Mouse (Mus musculus) intestine, embryonic 16.5 days (tissue): ENCODE measurements around the gene Dpysl5. TPM values are rescaled to one million over a fixed set of nuclear protein-coding genes. Genes with fewer than 3 reads are reported as not detected.

Experiments
- ATAC-seq: fragments of 200-750 bp; cut with Nextera tagmentation; 2 replicates; pipeline ENCODE4 v1.8.0; 2017; ENCODE audit warnings: moderate TSS enrichment, moderate library complexity
- H3K27ac ChIP-seq: fragments of 300-500 bp; sonication (generic); 2 replicates; pipeline ENCODE4 v1.5.1; 2014; ENCODE audit warnings: mild to moderate bottlenecking, low read length
- H3K27me3 ChIP-seq: fragments of 300-500 bp; sonication (generic); replicated peaks from 2 replicates; pipeline ENCODE4 v1.6.1; 2014; ENCODE audit warnings: low read length, control low read depth, mixed read lengths; ENCODE audit not compliant: control insufficient read depth, insufficient read depth
- H3K36me3 ChIP-seq: fragments of 300-500 bp; sonication (generic); 2 replicates; pipeline ENCODE4 v1.6.1; 2014; ENCODE audit warnings: low read length, control low read depth; ENCODE audit not compliant: control insufficient read depth, insufficient read depth
- H3K4me1 ChIP-seq: fragments of 300-500 bp; sonication (generic); 2 replicates; pipeline ENCODE4 v1.6.1; 2014; ENCODE audit warnings: low read length, control low read depth, mixed read lengths; ENCODE audit not compliant: control insufficient read depth, insufficient read depth
- H3K4me2 ChIP-seq: fragments of 300-500 bp; sonication (generic); 2 replicates; pipeline ENCODE4 v1.6.1; 2014; ENCODE audit warnings: low read depth, low read length, control low read depth
- H3K4me3 ChIP-seq: fragments of 300-500 bp; sonication (generic); 2 replicates; pipeline ENCODE4 v1.5.1; 2014; ENCODE audit warnings: mild to moderate bottlenecking, low read length
- H3K9ac ChIP-seq: fragments of 300-500 bp; sonication (generic); 2 replicates; pipeline ENCODE4 v1.6.1; 2014; ENCODE audit warnings: low read depth, low read length
- H3K9me3 ChIP-seq: fragments of 300-500 bp; sonication (generic); 2 replicates; pipeline ENCODE4 v1.6.1; 2016; ENCODE audit warnings: low read length, control low read depth; ENCODE audit not compliant: control insufficient read depth
- WGBS: fragments of 180-500 bp; shearing (Covaris S2); extraction: QIAGEN DNeasy Blood & Tissue Kit; methylation state at CpG from one replicate; pipeline ENCODE4 v1.1.7; 2014; 5-methylcytosine and 5-hydroxymethylcytosine counted together
- polyA plus RNA-seq: library from polyadenylated mRNA; unstranded; fragments of >200 nt; fragmentation: Nextera tagmentation; extraction: Ambion mirVana; gene quantifications from 2 replicates; pipeline ENCODE4 v1.2.1, GENCODE M21; 2015

The Dpysl5 gene
- polyA plus RNA-seq, 1 experiment from 2014 or later: 5.7 TPM

DNA sequence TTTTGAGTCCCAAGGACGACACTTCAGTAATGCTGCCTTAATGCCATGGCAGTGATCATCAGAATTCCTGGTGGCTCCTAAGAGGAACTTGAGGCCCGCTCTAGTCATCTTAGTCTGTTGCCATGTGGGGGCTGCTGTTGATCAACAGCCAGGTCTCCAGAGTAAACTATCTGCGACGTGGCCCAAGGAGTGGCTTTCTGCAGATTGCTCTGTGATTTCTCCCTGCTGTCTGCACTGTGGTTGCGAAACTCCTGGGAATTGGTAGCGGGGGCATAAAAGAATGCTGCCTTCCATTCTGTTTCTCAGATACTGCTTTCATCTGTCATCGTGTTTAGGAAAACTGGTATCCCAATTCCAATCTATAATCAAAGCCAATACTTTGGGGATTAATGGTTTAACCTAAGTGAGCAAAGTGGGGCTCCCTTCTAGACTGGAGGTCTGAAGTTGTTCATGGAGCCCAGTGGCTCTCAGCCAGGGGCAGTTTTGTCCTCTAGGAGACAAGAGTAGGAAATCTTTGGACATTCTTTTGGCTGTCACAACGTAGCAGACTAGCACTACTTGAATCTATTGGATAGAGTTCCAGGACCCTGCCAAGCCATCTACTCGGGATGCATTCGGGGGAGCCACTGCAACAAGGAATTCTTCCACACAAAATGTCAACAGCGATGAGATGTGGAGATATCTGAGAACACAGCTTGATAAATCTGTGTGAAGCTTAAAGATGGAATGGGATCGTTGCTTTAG, 91.5 kb downstream of the Dpysl5 start:
- Histone ChIP-seq H3K4me2 (no peak overlapping the region), H3K27me3 (no peaks in the 10 kb centered on the region), H3K36me3 (no peaks in the 10 kb centered on the region), H3K9ac (no peak overlapping the region), H3K4me1 (no peaks in the 10 kb centered on the region), H3K4me3 (no peak overlapping the region), H3K9me3 (no peaks in the 10 kb centered on the region), H3K27ac (no peak overlapping the region)
- WGBS: 64% methylated on average over 12 of the region's 12 CpGs
- ATAC-seq: no peak

DNA sequence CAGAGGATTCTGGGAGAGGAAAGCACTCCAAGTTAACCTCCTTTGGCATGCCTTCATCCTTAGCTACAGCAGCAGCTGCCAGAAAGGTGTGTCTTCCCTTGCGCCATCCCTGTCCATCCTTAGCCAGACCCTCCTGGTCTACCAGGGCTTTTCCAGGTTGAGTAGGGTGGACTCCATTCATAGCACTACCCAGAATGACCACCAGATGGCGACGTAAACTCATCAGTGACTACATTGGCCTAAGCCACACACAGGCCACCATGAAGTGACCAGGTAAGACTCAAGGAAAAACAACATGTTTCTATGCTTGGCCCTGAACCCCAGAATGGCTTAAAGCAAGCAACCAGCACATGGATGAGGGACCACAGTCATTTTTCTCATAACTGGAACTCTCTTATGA, 94.7 kb downstream of the Dpysl5 start:
- no peaks in the 10 kb centered on the region for H3K4me1 ChIP-seq
- H3K9ac ChIP-seq: no peak overlapping the region
- ATAC-seq: peak; percentile 56
- H3K9me3 ChIP-seq: no peaks in the 10 kb centered on the region
- no peaks in the 10 kb centered on the region for H3K36me3 ChIP-seq
- 10% methylated on average over 3 of the region's 3 CpGs for WGBS
- no peak overlapping the region for H3K4me2 ChIP-seq
- no peak overlapping the region for H3K27ac ChIP-seq
- no peaks in the 10 kb centered on the region for H3K27me3 ChIP-seq
- H3K4me3 ChIP-seq: no peak overlapping the region

DNA sequence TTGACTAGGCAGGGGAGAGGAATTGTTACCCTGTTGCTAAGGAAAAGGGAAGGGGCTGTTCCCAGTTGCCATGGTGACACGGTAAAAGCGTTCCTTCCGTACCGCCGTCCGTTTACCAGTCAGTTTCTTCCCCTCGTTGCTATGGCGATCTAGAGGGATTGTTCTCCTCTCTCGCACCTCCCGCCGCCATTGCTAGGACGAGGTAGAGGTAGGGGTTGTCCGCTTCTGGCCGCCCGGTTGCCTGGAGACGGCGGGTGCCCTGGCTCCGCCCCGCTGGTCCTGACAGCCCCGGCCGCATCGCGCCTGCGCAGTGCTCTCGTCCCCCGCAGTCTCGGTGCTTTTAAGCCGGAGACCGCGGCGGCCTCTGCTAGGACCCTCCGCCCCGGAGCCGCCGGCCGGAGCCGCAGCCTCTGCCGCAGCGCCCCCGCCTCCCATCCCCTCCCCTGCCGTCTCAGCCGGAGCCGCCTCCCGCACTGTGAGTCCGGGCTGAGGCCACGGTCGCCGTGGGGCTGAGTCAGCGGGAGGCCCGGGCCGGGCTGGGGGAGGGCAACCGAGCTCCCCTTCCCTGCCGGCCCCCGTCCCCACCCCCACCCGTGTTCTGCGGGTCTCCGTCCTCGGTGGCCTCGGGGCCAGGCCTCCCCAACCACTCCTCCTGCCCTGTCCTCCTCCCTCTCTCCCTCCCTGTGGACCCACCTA, 103.2 kb downstream of the Dpysl5 start, which contains the start of gene Mapre3:
TSS of gene Mapre3 (plus strand) at position 218 of the 696 bp plus-strand sequence.
- Histone ChIP-seq H3K9ac (peak within 1 kb of the TSS; percentile 79), H3K27me3 (0 out of 2 replicates have a peak, but pooled peaks cover 5% of the 10 kb centered on the region), H3K4me3 (peak within 1 kb of the TSS; percentile 84), H3K9me3 (no peaks in the 10 kb centered on the region), H3K27ac (no peak within 1 kb of the TSS), H3K36me3 (no peaks in the 10 kb centered on the region), H3K4me2 (peak within 1 kb of the TSS; percentile 87), H3K4me1 (peaks cover 17% of the 10 kb centered on the region; the same call in 1 of the 2 replicates)
- under 1% methylated on average over 50 of the region's 59 CpGs for WGBS
- ATAC-seq: peak; percentile 93

DNA sequence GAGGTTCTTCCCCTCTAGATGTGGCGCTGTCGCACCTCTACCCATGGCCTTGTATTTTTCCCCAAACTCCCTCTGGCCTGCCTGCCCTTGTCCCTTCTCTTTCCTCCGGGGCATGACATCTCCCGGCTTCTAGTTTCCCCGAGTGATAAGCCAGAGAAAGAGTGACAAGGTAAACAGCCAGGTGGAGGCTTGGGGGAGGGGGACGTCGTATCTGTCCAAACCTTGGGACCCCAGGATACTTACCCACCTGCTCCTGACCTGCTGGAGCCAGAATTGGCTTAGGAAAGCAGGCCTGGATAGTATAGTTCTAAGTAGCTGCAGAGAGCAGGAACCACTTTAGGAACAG, 103.7 kb downstream of the Dpysl5 start:
- no peak overlapping the region for H3K27ac ChIP-seq
- peak overlapping the region; percentile 84 for H3K4me3 ChIP-seq
- H3K4me1 ChIP-seq: peaks cover 17% of the 10 kb centered on the region; the same call in 1 of the 2 replicates
- whole genome bisulfite sequencing: 5% methylated on average over 7 of the region's 7 CpGs
- 0 out of 2 replicates have a peak, but pooled peaks cover 5% of the 10 kb centered on the region for H3K27me3 ChIP-seq
- H3K36me3 ChIP-seq: no peaks in the 10 kb centered on the region
- no peak for ATAC-seq
- peak overlapping the region; percentile 79 for H3K9ac ChIP-seq
- no peaks in the 10 kb centered on the region for H3K9me3 ChIP-seq
- H3K4me2 ChIP-seq: peak overlapping the region; percentile 87

DNA sequence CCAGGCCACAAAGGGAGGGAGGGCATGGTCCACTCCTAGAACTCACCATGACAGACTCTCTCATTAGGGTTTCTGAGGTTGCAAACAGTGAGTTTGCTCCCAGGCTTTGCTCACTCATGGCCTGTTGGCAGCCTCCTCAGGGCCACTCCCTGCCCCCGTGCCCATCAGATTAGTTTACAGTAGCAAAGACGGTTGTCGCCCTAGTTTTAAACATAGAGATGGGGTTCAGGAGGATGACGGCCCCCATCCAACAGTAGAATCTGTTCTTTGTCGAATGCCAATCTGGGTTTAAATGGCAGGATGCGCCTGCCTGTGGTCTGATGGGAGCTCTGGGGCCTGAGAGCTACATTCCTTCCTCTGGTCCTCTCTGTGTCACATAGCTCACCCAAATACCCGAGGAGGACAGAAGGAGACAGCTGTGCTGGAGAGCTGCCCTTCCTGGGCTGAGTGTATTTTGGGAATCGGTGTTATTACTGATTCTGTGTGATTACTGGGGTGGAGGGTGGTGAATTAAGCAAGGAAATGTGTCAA, 105.0 kb downstream of the Dpysl5 start:
- Histone ChIP-seq H3K9ac (no peak overlapping the region), H3K4me1 (peaks cover 17% of the 10 kb centered on the region; the same call in 1 of the 2 replicates), H3K27me3 (0 out of 2 replicates have a peak, but pooled peaks cover 5% of the 10 kb centered on the region), H3K27ac (no peak overlapping the region), H3K36me3 (no peaks in the 10 kb centered on the region), H3K9me3 (no peaks in the 10 kb centered on the region), H3K4me2 (no peak overlapping the region), H3K4me3 (no peak overlapping the region)
- ATAC-seq: no peak
- WGBS: 55% methylated on average over 8 of the region's 8 CpGs

DNA sequence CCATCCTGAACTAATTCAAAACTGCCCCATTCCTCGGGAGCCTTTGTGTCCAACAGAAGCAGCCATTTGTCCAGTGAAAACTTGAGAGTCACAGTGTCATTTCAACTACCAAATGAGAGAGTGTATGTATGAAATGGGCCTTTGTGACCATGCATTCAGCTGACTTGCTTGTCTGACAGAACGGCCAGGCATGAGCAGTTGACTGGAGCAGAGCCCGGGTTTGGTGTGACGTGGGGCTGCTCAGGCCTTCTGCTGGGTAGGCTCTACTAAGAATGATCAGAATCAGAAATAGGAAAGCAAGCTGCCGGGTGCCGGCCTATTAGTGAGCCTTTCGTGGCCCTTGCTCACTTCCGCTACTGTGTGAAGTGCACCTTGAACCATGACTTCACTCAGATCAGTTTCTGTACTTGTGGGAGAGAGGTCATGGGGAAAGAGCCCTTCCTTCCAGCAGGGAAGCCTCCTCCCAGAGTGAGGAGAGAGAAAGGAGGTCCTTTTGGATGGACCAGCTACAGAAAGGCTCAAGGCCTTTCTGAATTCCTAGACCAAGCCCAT, 107.5 kb downstream of the Dpysl5 start:
- H3K27ac ChIP-seq: no peak overlapping the region

DNA sequence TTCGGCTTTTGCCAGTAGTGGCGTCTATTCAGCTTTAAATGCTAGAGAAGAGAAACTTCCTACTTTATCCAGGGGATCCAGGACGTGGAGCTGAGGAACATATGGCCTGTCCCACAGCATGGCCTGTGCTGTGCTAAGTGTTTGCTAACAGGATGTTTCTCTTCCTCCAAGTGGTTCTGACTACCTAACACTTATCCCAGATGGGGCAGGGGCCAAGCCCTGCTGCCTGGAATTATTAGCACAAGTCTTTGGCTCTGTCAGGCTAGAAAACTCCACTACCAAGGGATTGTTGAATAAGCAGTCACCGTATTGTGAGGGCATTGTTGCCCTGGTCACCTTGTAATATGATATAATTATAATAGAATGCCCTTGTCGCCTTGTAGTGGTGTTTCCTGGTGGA, 111.3 kb downstream of the Dpysl5 start:
- H3K4me1 ChIP-seq: no peaks in the 10 kb centered on the region
- H3K36me3 ChIP-seq: no peaks in the 10 kb centered on the region
- no peak overlapping the region for H3K4me3 ChIP-seq
- H3K9ac ChIP-seq: no peak overlapping the region
- H3K9me3 ChIP-seq: no peaks in the 10 kb centered on the region
- 83% methylated on average over 5 of the region's 5 CpGs for WGBS
- no peak overlapping the region for H3K4me2 ChIP-seq
- H3K27me3 ChIP-seq: no peaks in the 10 kb centered on the region
- ATAC-seq: no peak
- H3K27ac ChIP-seq: no peak overlapping the region

More for the DNA sequence above, 107.5 kb downstream of the Dpysl5 start:
- Histone ChIP-seq H3K36me3 (no peaks in the 10 kb centered on the region), H3K4me1 (peaks cover 17% of the 10 kb centered on the region; the same call in 1 of the 2 replicates), H3K27me3 (no peaks in the 10 kb centered on the region), H3K9ac (no peak overlapping the region), H3K9me3 (no peaks in the 10 kb centered on the region), H3K4me3 (no peak overlapping the region), H3K4me2 (no peak overlapping the region)
- 83% methylated on average over 8 of the region's 8 CpGs for WGBS
- ATAC-seq: no peak

DNA sequence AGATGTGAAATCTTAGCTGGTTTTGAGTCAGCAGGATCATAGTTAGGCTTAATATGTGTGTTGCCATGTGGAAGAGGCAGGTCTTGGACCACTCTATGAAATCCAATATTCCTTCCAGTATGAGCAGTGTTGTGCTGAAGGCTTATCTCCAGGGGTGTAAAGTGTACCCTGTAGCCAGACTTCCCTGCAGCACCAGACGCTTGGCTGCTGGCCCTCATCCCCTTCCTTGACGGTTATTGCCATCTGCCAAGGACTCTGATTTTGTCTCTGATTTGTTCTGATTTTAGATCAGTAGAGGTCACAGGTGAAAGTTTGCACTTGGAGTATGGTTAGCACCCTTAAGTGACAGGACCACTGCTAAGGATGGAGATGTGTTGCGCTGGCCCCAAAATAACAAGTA, 111.7 kb downstream of the Dpysl5 start:
- Histone ChIP-seq H3K4me3 (no peak overlapping the region), H3K4me2 (no peak overlapping the region), H3K27ac (no peak overlapping the region), H3K36me3 (no peaks in the 10 kb centered on the region), H3K4me1 (no peaks in the 10 kb centered on the region), H3K27me3 (no peaks in the 10 kb centered on the region), H3K9ac (no peak overlapping the region), H3K9me3 (no peaks in the 10 kb centered on the region)
- 81% methylated on average over 3 of the region's 3 CpGs for WGBS
- no peak for ATAC-seq
